Mouse (Mus musculus) brain, embryonic 14.5 days (tissue): Measurements from ENCODE around the gene Ip6k1.
"Not testable (repeated sequence)": the region's sequence is repeated elsewhere in the genome, so short reads cannot be mapped to it uniquely, and the experiment has no call there.

Experiments used
- CTCF ChIP-seq: fragments of 200-500 bp; IDR thresholded peaks from 2 replicates; pipeline ENCODE4 v1.5.1; 2012; ENCODE audit warnings: inconsistent platforms, mild to moderate bottlenecking, moderate library complexity, borderline replicate concordance; ENCODE audit not compliant: insufficient read depth, insufficient read length; ENCODE audit errors: extremely low read depth
- POLR2A ChIP-seq: fragments of 200-500 bp; IDR thresholded peaks from 2 replicates; pipeline ENCODE4 v1.6.1; 2012; ENCODE audit warnings: mild to moderate bottlenecking, inconsistent platforms, borderline replicate concordance; ENCODE audit not compliant: poor library complexity, insufficient read depth, insufficient read length, severe bottlenecking; ENCODE audit errors: extremely low read depth

- not testable (repeated sequence) for TF ChIP-seq POLR2A, CTCF
Observed at GRCm38 (mm10) chr9:108013577-108013976, 11.3 kb downstream of the Ip6k1 start.
